In the genomic region with DNA sequence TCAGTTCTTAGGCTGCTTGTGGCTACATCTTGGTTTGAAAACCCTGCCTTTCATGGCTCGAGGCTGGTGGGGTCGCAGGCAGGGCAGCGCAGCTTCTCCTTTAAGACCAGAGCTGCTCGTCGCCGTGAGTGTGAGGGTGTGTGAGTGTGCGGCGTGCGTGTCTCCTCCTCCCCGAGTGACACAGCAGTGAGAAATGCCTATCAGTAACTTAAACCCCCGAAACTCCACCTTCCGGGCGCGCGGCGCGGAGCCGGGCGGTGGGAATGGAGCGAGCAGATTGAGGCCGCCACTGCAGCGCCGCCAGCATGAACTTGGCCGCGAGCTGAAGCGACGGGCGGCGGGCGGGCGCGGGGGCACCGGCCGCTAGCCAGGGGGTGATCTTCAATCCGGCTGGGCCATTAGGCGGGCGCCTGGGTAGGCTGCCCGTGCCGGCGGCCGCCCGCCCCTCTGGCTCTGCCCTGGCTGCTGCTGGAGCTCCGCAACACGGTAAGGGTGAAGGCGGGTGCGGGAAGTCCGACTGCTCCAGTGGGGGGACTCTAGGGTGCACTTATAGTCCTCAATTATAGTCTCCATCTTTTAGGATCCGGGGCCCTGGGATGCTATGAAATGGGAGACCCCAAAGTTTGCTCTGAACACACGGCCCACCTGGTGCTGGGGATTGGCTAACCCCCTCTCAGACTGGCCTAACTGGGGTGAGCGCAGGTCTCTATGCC, we compare ENCODE assay signal across 8 mouse cellular contexts. TPM values are rescaled to one million over a fixed set of nuclear protein-coding genes. Genes with fewer than 3 reads are reported as not detected.
A peak's percentile ranks its signal among the peaks of the same experiment; 100 is the strongest.
DNase-seq lines count a peak whose midpoint lies in the region; ATAC-seq and TF ChIP-seq lines count a peak whose summit lies in the region.

TSS of gene Mamld1 (plus strand) at position 393 of the 713 bp plus-strand sequence.

- no peaks in the 10 kb centered on the region for H3K9me3 ChIP-seq in forebrain, embryonic 14.5 days (replicated peaks; ENCODE audit: control insufficient read depth, low read length)
- no peaks in the 10 kb centered on the region for H3K9me3 ChIP-seq in heart, embryonic 16.5 days (replicated peaks; ENCODE audit: control insufficient read depth, low read length)
- no peaks in the 10 kb centered on the region for H3K9me3 ChIP-seq in liver, embryonic 11.5 days (ENCODE audit: control insufficient read depth, low read length)
- H3K9me3 ChIP-seq in midbrain, postnatal 0 days (ENCODE audit: low read length): no peaks in the 10 kb centered on the region

- 0 out of 2 replicates have a peak, but pooled peaks cover 3% of the 10 kb centered on the region for H3K4me1 ChIP-seq in forebrain, embryonic 14.5 days (ENCODE audit: control insufficient read depth, insufficient read depth, low read length)
- H3K4me1 ChIP-seq in heart, embryonic 16.5 days (ENCODE audit: control insufficient read depth, insufficient read depth, low read length): peaks cover 5% of the 10 kb centered on the region
- no peaks in the 10 kb centered on the region for H3K4me1 ChIP-seq in liver, embryonic 11.5 days (replicated peaks; ENCODE audit: control insufficient read depth, insufficient read depth, low read length)
- no peaks in the 10 kb centered on the region; the same call in 1 of the 2 replicates for H3K4me1 ChIP-seq in midbrain, postnatal 0 days (ENCODE audit: insufficient read depth, low read length)

- H3K27me3 ChIP-seq in forebrain, embryonic 14.5 days (replicated peaks; ENCODE audit: control insufficient read depth, insufficient read depth, low read length): no peaks in the 10 kb centered on the region
- H3K27me3 ChIP-seq in heart, embryonic 16.5 days (ENCODE audit: control insufficient read depth, insufficient read depth, low read length): peaks cover 2% of the 10 kb centered on the region
- peaks cover 54% of the 10 kb centered on the region for H3K27me3 ChIP-seq in liver, embryonic 11.5 days (replicated peaks; ENCODE audit: control insufficient read depth, insufficient read depth, low read length)
- H3K27me3 ChIP-seq in midbrain, postnatal 0 days (ENCODE audit: insufficient read depth, low read length): no peaks in the 10 kb centered on the region

- peak within 1 kb of the TSS; percentile 65 for H3K4me2 ChIP-seq in forebrain, embryonic 14.5 days (ENCODE audit: low read length)
- H3K4me2 ChIP-seq in heart, embryonic 16.5 days (ENCODE audit: low read depth, low read length): peak within 1 kb of the TSS; percentile 72
- peak within 1 kb of the TSS; percentile 60 for H3K4me2 ChIP-seq in liver, embryonic 11.5 days
- peak within 1 kb of the TSS; percentile 66 for H3K4me2 ChIP-seq in midbrain, postnatal 0 days (ENCODE audit: low read depth, low read length, poor library complexity, severe bottlenecking)

- peak within 1 kb of the TSS; percentile 71 for H3K9ac ChIP-seq in forebrain, embryonic 14.5 days (ENCODE audit: low read length)
- H3K9ac ChIP-seq in heart, embryonic 16.5 days (ENCODE audit: low read length): peak within 1 kb of the TSS; percentile 70
- H3K9ac ChIP-seq in liver, embryonic 11.5 days (ENCODE audit: low read depth, low read length): no peak within 1 kb of the TSS
- H3K9ac ChIP-seq in midbrain, postnatal 0 days (replicated peaks; ENCODE audit: low read length, poor library complexity, severe bottlenecking): peak within 1 kb of the TSS; percentile 62

- peak; percentile 37 for DNase-seq in 3T3-L1 (ENCODE audit: low read depth, low spot score)
- peak; percentile 79 for DNase-seq in forebrain, embryonic 14.5 days (ENCODE audit: low spot score)
- peak; percentile 65 to 78 for DNase-seq in kidney, postnatal 25 days
- peak; percentile 36 for DNase-seq in liver, embryonic 11.5 days (ENCODE audit: low spot score)
- peak; percentile 76 for DNase-seq in midbrain, postnatal 0 days (ENCODE audit: low spot score)
- DNase-seq in urinary bladder, adult 2 months (ENCODE audit: low spot score): peak; percentile 54

- peak within 1 kb of the TSS; percentile 51 for H3K4me3 ChIP-seq in forebrain, embryonic 14.5 days (ENCODE audit: low read depth, low read length)
- peak within 1 kb of the TSS; percentile 57 for H3K4me3 ChIP-seq in heart, embryonic 16.5 days (ENCODE audit: low read length)
- peak within 1 kb of the TSS; percentile 36 for H3K4me3 ChIP-seq in liver, embryonic 11.5 days (ENCODE audit: low read depth, low read length)
- peak within 1 kb of the TSS; percentile 51 for H3K4me3 ChIP-seq in midbrain, postnatal 0 days (ENCODE audit: low read depth, low read length)

- peak; percentile 83 for ATAC-seq in cerebellum, adult (ENCODE audit: insufficient number of reproducible peaks, low FRiP score, low TSS enrichment)
- peak; percentile 68 for ATAC-seq in forebrain, embryonic 14.5 days
- ATAC-seq in heart, embryonic 16.5 days (replicated peaks; ENCODE audit: extremely low read depth, insufficient read depth, low FRiP score): peak; percentile 82
- ATAC-seq in liver, embryonic 11.5 days (replicated peaks; ENCODE audit: low FRiP score): no peak; the same call in 1 of the 2 replicates
- peak; percentile 72 for ATAC-seq in midbrain, postnatal 0 days (ENCODE audit: low FRiP score)

- H3K36me3 ChIP-seq in forebrain, embryonic 14.5 days (ENCODE audit: control insufficient read depth, insufficient read depth, low read length): no peaks in the 10 kb centered on the region
- H3K36me3 ChIP-seq in heart, embryonic 16.5 days (ENCODE audit: control insufficient read depth, insufficient read depth): no peaks in the 10 kb centered on the region
- H3K36me3 ChIP-seq in liver, embryonic 11.5 days (ENCODE audit: control insufficient read depth, insufficient read depth, low read length): no peaks in the 10 kb centered on the region
- H3K36me3 ChIP-seq in midbrain, postnatal 0 days (ENCODE audit: insufficient read depth, low read length): no peaks in the 10 kb centered on the region

- TF ChIP-seq CTCF in midbrain, postnatal 0 days (IDR thresholded peaks at IDR 0.05): peak; percentile 56

- WGBS in forebrain, embryonic 14.5 days: 42% methylated on average over 44 of the region's 50 CpGs
- WGBS in heart, embryonic 16.5 days: 16% methylated on average over 50 of the region's 50 CpGs
- WGBS in liver, embryonic 11.5 days: 15% methylated on average over 49 of the region's 50 CpGs
- 21% methylated on average over 45 of the region's 50 CpGs for WGBS in midbrain, postnatal 0 days

- peak within 1 kb of the TSS; percentile 90 for H3K27ac ChIP-seq in forebrain, embryonic 14.5 days (ENCODE audit: low read depth, low read length)
- peak within 1 kb of the TSS; percentile 55 for H3K27ac ChIP-seq in heart, embryonic 16.5 days (ENCODE audit: low read length)
- H3K27ac ChIP-seq in liver, embryonic 11.5 days (ENCODE audit: low read depth, low read length): no peak within 1 kb of the TSS
- peak within 1 kb of the TSS; percentile 43; the same call in 1 of the 2 replicates for H3K27ac ChIP-seq in midbrain, postnatal 0 days (ENCODE audit: low read depth, low read length)

RNA-seq across cellular contexts. Expression of gene Mamld1, which starts in this region (rescaled TPM):
- 7.5 and 7.6 TPM in 2 replicates for polyA plus RNA-seq in forebrain, embryonic 14.5 days (2014; fragmentation: Nextera tagmentation; extraction: Ambion mirVana)
- polyA plus RNA-seq in heart, embryonic 16.5 days (2015; fragmentation: Nextera tagmentation; extraction: Ambion mirVana): 3.7 and 4.2 TPM in 2 replicates
- polyA plus RNA-seq in liver, embryonic 11.5 days (2014; fragmentation: Nextera tagmentation; extraction: Ambion mirVana): 0.63 and 0.69 TPM in 2 replicates
- 10.3 and 13.7 TPM in 2 replicates for total RNA-seq in midbrain, postnatal 0 days (2014; rRNA removed)
- 4.6 and 5.5 TPM in 2 replicates for polyA plus RNA-seq in midbrain, postnatal 0 days (2015; fragmentation: Nextera tagmentation; extraction: Ambion mirVana)
- polyA plus RNA-seq in urinary bladder, adult 2 months (2012; rRNA removed): 3.0 and 5.6 TPM in 2 replicates

Comparison
In these comparisons a context has a peak if more than half of its experiments do, and no peak if none do; other contexts are left out.
1. Peak in DNase-seq, H3K4me3 ChIP-seq and H3K4me2 ChIP-seq in liver, embryonic 11.5 days; RNA of the gene not detected or under 1 TPM.